Mouse (Mus musculus) bone marrow, adult 2 months (tissue): ENCODE results near the gene Grin1. TPM values are rescaled to one million over a fixed set of nuclear protein-coding genes. Genes with fewer than 3 reads are reported as not detected.

Experiments
- H3K27ac ChIP-seq: fragments of 200-500 bp; 2 replicates; pipeline ENCODE4 v1.5.1; 2012; ENCODE audit warnings: low read depth, mild to moderate bottlenecking, control low read depth, inconsistent platforms, low read length; ENCODE audit not compliant: control insufficient read depth, poor library complexity, insufficient read depth
- H3K4me1 ChIP-seq: fragments of 200-500 bp; 2 replicates; pipeline ENCODE4 v1.6.1; 2011; ENCODE audit warnings: low read length; ENCODE audit not compliant: control insufficient read depth, insufficient read depth
- H3K4me3 ChIP-seq: fragments of 200-500 bp; replicated peaks from 2 replicates; pipeline ENCODE3; 2011; ENCODE audit warnings: mild to moderate bottlenecking, low read depth, low read length, control low read depth; ENCODE audit not compliant: control insufficient read depth
- CTCF ChIP-seq: fragments of 200-500 bp; IDR thresholded peaks from 2 replicates; pipeline ENCODE4 v1.5.1; 2011; ENCODE audit warnings: low read length, control low read depth; ENCODE audit not compliant: control insufficient read depth, insufficient read depth
- POLR2A ChIP-seq: fragments of 200-500 bp; IDR thresholded peaks from 2 replicates; pipeline ENCODE4 v1.6.1; 2011; ENCODE audit warnings: low read depth, mild to moderate bottlenecking, control low read depth, low read length, borderline replicate concordance; ENCODE audit not compliant: control insufficient read depth
- WGBS: fragments of 180-500 bp; shearing (Covaris S2); methylation state at CpG from one replicate; pipeline ENCODE4 v1.1.7; 2018; 5-methylcytosine and 5-hydroxymethylcytosine counted together
- polyA plus RNA-seq: library from polyadenylated mRNA; stranded (reverse); fragments of >200 nt; gene quantifications from 2 replicates; pipeline ENCODE4 v1.2.4, GENCODE M21; 2011; ENCODE audit warnings: low replicate concordance; ENCODE audit not compliant: missing spikeins, insufficient read depth, insufficient read length

Grin1 gene
- polyA plus RNA-seq, 1 experiment: 5.0 TPM

DNA sequence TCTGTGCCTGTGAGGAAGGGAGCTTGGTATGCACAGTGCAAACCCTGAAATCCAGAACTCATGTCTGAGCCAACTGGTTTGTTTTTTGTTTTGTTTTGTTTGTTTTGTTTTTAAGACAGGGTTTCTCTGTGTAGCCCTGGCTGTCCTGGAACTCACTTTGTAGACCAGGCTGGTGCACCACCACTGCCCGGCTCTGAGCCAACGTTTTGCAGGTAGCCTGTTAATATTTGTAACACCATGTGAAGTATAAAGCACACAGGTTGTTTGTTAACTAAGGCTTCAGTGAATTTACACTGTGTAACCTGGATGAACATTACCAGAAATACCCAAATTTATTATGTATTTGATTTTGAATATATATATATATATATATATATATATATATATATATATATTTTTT lies 7.0 kb upstream of the Grin1 start:
- TF ChIP-seq CTCF (no peak), POLR2A (no peak)
- Histone ChIP-seq H3K4me1 (no peaks in the 10 kb centered on the region), H3K27ac (no peak overlapping the region), H3K4me3 (no peak overlapping the region)
- WGBS: 61% methylated on average over 2 of the region's 2 CpGs

DNA sequence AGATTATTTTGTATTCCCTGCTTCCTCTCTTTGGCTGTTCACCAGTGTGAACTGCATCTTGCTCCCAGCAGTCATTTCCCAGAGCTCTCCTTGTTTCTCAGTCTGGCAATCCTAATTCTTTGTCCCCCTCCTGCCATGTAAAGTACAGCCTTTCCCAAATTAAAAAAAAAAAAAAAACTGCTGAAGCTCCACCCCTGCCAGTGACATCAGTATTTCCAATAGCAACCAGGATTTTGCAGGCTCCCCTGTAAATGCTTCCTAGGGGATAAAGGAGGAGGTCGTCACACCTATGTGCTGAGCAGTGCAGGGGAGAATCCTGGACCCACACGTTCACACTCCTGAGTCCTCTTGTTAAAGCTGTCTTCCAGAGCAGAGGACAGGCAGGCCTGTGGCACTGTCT lies 1.1 kb upstream of the Grin1 start:
- Histone ChIP-seq H3K27ac (no peak overlapping the region), H3K4me3 (no peak overlapping the region), H3K4me1 (no peaks in the 10 kb centered on the region; the same call in 1 of the 2 replicates)
- TF ChIP-seq POLR2A (no peak), CTCF (no peak)
- WGBS: 32% methylated on average over 2 of the region's 2 CpGs

DNA sequence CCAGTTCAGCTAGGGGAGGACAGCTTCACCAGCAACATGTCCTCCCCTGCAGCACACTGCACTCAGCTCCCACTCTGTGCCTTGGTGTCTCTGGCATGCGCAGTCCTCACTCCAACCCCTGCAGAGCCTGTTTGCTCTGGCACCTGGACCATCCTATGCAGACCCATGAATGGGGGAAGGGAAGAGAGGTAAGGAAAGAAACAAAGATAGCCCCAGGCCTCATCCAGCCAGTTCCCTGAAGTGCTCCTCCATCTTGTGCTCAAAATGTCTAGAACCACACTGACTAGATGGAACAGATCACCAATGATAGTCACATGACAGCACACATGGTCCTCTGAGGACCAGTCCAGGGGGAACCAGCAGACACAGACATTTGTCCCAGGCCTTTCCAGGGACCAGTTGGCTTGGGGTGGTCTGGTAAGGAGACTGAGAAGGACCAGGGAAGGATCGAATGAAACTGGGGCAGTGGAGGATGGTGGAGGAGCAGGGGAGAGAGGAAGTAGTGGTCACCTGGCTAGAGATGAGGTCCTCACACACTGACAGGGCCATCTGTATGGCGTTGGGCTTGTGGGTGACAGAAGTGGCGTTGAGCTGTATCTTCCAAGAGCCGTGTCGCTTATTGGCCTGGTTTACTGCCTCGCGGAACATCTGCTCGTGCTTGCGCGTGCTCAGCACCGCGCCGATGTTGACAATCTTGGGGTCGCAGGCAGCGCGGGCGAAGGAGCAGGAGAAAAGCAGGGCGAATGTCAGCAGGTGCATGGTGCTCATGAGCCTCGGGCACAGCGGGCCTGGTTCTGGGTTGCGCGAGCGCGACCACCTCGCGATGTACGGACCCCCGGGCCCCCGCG lies 644 bp downstream of the Grin1 start:
- Histone ChIP-seq H3K27ac (no peak overlapping the region), H3K4me3 (no peak overlapping the region), H3K4me1 (no peaks in the 10 kb centered on the region; the same call in none of the 2 replicates)
- WGBS: 8% methylated on average over 31 of the region's 31 CpGs
- TF ChIP-seq CTCF (no peak), POLR2A (no peak)

DNA sequence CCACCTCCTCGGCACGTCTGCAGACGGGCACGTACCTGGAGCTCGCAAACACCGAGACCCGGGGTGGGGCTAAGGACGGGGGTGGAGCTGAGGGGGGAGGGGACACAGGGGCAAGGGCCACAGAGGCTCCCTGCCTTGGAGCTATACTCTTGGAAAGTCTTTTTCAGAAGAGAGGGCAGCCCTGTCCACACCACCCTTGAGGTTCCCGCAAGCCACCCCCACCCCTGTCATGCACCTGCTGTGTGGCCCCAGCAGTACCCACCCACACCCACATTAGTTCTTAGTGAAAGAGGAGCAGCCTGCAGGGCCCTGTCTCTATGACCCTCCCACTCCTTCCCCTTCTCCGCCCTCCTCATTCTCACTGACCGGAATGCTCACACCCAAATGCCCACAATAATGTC lies 7.5 kb downstream of the Grin1 start:
- WGBS: 5% methylated on average over 11 of the region's 11 CpGs

DNA sequence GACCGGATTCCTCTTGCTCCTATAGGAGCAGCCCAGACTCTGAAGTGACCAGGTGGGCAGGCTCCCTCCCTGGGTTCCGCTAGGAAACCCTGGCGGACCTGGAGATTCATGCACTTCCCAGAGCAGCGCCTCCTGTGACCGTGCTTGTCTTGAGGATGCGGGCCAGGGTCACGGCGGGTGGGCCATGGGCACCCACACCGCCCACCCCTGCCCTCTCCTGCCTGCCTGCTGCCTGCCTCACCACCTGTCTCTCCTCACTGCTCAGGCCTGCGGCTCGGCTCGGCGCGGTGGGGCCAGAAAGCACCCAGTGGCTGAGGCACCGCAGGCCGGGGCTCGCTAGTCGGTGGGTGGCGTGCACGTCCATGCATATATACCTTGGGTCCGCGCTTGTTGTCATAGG lies 8.0 kb downstream of the Grin1 start:
- TF ChIP-seq CTCF: no peak
- no peak for TF ChIP-seq POLR2A
- no peaks in the 10 kb centered on the region; the same call in 1 of the 2 replicates for H3K4me1 ChIP-seq
- H3K4me3 ChIP-seq: no peak overlapping the region
- WGBS: 5% methylated on average over 22 of the region's 22 CpGs
- no peak overlapping the region for H3K27ac ChIP-seq

More for the DNA sequence above, 7.5 kb downstream of the Grin1 start:
- no peak overlapping the region for H3K27ac ChIP-seq
- no peak for TF ChIP-seq POLR2A
- no peak for TF ChIP-seq CTCF
- no peak overlapping the region for H3K4me3 ChIP-seq
- H3K4me1 ChIP-seq: no peaks in the 10 kb centered on the region; the same call in 1 of the 2 replicates

DNA sequence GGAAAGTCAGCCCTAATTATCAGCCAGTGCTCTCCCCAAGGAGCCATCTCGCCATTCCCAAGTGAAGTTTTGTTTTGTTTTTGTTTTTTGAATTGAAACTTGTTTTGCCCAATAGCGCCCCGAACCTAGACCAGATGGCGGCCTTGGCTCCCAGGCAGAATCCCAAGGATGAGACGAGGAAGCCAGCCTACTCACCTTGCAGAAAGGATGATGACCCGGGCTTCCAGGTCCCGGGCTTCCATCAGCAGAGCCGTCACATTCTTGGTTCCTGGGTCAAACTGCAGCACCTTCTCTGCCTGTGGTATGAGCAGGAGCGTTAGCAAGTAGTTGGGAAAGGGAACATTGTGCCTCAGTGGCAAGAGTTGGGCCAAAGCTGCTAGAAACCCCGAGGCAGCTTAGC lies 8.8 kb downstream of the Grin1 start:
- Histone ChIP-seq H3K27ac (no peak overlapping the region), H3K4me3 (no peak overlapping the region), H3K4me1 (no peaks in the 10 kb centered on the region; the same call in 1 of the 2 replicates)
- TF ChIP-seq CTCF (no peak), POLR2A (no peak)
- 49% methylated on average over 10 of the region's 10 CpGs for WGBS

DNA sequence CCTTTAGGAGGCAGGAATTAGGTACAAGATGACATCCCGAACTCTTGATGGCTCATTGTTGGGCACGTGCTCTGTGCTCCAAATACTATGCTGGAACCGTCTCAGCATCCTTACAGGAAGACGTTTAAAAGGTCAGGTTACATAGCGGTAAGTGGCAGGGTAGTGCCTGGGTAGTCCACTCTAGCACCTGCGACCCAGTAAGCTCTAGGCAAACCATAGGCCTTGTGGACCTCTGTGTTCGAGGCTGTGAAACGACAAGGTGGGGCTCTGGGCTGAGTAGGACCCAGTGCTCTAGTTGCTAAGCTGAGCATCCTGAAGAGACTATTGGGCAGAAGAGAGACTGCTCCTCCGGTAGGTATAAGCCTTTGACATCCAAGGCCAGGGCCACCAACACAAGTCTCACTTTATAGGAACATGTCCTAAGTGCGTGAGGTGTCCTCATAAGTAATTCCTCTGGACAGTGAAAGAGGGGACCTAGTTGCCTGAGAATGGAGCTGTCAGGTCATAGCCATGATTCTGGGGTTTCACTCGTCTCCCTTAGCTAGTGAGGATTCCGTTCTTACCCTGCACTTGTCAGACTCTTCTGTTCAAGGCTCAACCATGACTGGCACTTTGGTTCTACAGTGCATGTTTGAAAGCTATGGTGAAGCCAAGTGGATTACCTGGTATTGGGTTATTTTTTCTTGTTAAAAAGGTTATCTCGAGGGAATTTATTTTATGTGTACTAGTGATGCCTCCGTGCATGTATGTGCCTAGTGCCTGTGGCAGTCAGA lies 13.2 kb downstream of the Grin1 start:
- H3K27ac ChIP-seq: no peak overlapping the region
- 46% methylated on average over 14 of the region's 14 CpGs for WGBS
- no peaks in the 10 kb centered on the region for H3K4me1 ChIP-seq
- no peak for TF ChIP-seq CTCF
- no peak for TF ChIP-seq POLR2A
- no peak overlapping the region for H3K4me3 ChIP-seq

DNA sequence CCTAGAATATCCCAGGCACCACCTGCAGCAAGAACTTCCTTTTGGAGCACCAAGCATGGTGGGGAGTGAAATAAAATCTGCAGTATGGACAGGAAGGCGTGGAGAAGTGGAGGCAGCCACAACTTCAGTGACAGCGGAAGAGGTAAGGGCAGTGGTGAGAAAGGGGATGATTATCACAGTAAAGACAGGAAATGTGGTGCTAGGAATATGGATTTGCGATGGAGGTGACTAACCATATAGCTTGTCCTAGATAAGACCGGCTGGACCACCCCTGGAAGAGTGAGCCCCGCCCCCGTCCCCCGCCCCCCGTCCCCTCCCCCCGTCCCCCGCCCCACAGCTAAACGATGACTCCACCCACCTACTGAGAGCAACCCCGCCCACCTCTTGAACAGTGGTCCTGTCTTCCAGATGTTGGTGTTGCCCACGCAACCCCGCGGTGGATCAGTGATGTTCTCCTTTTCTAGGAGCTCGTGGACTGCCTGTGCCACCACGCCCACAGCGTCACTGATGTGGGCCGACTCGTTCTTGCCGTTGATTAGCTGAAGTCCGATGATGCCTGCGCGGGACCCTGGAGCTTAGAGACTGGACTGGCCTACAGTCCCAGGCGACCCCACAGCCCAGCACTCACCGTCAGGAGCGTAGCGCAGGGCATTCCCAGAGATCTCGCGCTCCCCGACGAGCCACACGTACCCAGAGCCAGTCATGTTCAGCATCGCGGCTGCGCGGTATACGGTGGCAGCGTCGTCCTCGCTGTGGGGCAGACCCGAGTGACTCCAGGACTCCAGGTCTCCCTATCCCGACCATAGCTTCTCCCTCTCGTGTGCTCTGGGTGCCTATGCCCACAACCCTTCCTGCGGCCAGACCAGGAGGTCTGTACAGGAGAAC lies 14.1 kb downstream of the Grin1 start:
- TF ChIP-seq POLR2A: 0 out of 2 replicates have a peak, but pooled peaks have one; percentile 12
- no peak for TF ChIP-seq CTCF
- no peaks in the 10 kb centered on the region for H3K4me1 ChIP-seq
- no peak overlapping the region for H3K27ac ChIP-seq
- no peak overlapping the region for H3K4me3 ChIP-seq
- 2% methylated on average over 45 of the region's 45 CpGs for WGBS
